8 mouse cellular contexts compared by ENCODE assay signal in the genomic region with DNA sequence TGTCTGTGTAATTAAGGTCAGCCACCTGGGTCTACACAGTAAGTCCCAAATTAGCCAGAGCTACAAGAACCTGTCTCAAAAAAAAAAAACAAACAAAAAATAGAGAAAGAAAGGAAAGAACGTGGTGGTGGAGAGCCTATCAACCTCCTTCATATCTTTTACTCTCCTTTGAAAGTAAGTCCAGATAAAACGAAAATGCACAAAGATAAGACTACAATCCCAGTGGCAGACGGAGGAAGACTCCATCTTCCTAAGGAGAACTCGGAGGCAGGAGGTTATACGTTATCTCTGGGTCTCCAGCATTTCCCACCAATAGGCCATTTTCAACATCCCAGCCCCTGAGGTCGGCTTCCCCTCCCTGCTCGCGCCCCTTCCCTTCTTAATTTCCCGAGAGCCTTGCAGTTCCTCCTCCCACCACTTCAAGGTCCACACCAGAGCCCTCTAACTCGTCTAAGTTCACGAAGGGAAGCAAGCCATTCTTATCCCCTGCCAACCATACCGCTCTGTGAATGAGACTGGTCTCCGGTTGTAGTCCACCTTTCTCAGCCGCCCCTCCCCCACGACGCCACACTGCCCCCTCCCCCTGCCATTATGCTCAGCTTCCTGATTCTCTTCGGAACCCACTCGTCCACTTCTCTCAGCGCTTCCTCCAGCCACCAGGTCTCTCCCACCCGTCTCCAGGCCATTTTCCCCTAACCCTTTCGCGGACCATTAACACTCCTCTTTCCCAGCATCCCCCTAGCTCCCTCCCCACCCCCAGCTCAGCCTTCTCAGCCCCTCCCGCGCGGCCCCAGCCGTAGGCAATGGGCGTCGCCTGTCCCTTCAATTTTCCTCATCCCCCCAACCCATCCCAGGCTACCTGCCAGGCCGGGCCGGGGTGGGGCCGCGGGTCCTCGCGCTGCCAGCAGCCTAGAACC. TPM values are rescaled to one million over a fixed set of nuclear protein-coding genes. Genes with fewer than 3 reads are reported as not detected.
A peak's percentile ranks its signal among the peaks of the same experiment; 100 is the strongest.
DNase-seq lines count a peak whose midpoint lies in the region; ATAC-seq and TF ChIP-seq lines count a peak whose summit lies in the region.

No protein-coding gene starts in this region.

- WGBS in bone marrow, adult 2 months, result under 1% methylated on average over 34 of the region's 34 CpGs
- 1% methylated on average over 34 of the region's 34 CpGs for WGBS in kidney, adult 2 months
- WGBS in lung, embryonic 15.5 days, result under 1% methylated on average over 34 of the region's 34 CpGs

- no peaks in the 10 kb centered on the region; the same call in 1 of the 2 replicates for H3K36me3 ChIP-seq in kidney, adult 2 months (ENCODE audit: control insufficient read depth, insufficient read depth, low read length)
- H3K36me3 ChIP-seq in lung, embryonic 15.5 days, result peaks cover 54% of the 10 kb centered on the region

- TF ChIP-seq POLR2A in bone marrow, adult 2 months (IDR thresholded peaks at IDR 0.05; ENCODE audit: borderline replicate concordance, control insufficient read depth, low read depth, low read length), result no peak
- TF ChIP-seq POLR2A in kidney, adult 2 months (IDR thresholded peaks at IDR 0.05; ENCODE audit: low read depth, low read length), result no peak

- peaks cover 4% of the 10 kb centered on the region for H3K4me1 ChIP-seq in bone marrow, adult 2 months (ENCODE audit: control insufficient read depth, insufficient read depth, low read length)
- peaks cover 11% of the 10 kb centered on the region for H3K4me1 ChIP-seq in kidney, adult 2 months (ENCODE audit: control insufficient read depth, insufficient read depth, low read length)
- H3K4me1 ChIP-seq in lung, embryonic 15.5 days, result peaks cover 29% of the 10 kb centered on the region

- H3K4me3 ChIP-seq in bone marrow, adult 2 months (replicated peaks; ENCODE audit: control insufficient read depth, low read depth, low read length), result peak overlapping the region; percentile 83
- peak overlapping the region; percentile 79 for H3K4me3 ChIP-seq in kidney, adult 2 months (ENCODE audit: insufficient read depth, low read depth, low read length)
- peak overlapping the region; percentile 60 for H3K4me3 ChIP-seq in lung, embryonic 15.5 days

- TF ChIP-seq CTCF in bone marrow, adult 2 months (IDR thresholded peaks at IDR 0.05; ENCODE audit: control insufficient read depth, insufficient read depth, low read length), result 0 out of 2 replicates have a peak, but pooled peaks have one; percentile 16
- peak; percentile 38 for TF ChIP-seq CTCF in kidney, adult 2 months (conservative IDR thresholded peaks at IDR 0.05; ENCODE audit: insufficient read depth, insufficient read length, low read depth, low read length)

- intact Hi-C loops in left cerebral cortex, postnatal 14 days (cut with DNase I), result no loop called here

- peak overlapping the region; percentile 60 for H3K9ac ChIP-seq in lung, embryonic 15.5 days

- H3K4me2 ChIP-seq in lung, embryonic 15.5 days, result peak overlapping the region; percentile 81

- peak; percentile 45 to 52 for DNase-seq in left cerebral cortex, postnatal 14 days (ENCODE audit: low spot score in 2 of 2)
- DNase-seq in left cerebral cortex, adult 11 months (ENCODE audit: low spot score), result no peak
- DNase-seq in forelimb bud, embryonic 11.5 days (ENCODE audit: low read depth, low spot score), result peak; percentile 54
- DNase-seq in kidney, adult 2 months, result peak; percentile 44
- DNase-seq in retina, postnatal 1 day, result peak; percentile 74
- no peak for DNase-seq in layer of hippocampus, postnatal 36 days

- peak; percentile 1 for ATAC-seq in lung, embryonic 15.5 days (ENCODE audit: borderline replicate concordance, extremely low read depth, low FRiP score, low TSS enrichment)

- no peaks in the 10 kb centered on the region for H3K27me3 ChIP-seq in kidney, adult 2 months (replicated peaks; ENCODE audit: control insufficient read depth, insufficient read depth, low read length)
- H3K27me3 ChIP-seq in lung, embryonic 15.5 days, result no peaks in the 10 kb centered on the region

- peak overlapping the region; percentile 80 for H3K27ac ChIP-seq in bone marrow, adult 2 months (ENCODE audit: control insufficient read depth, insufficient read depth, low read depth, low read length, poor library complexity)
- peak overlapping the region; percentile 65; the same call in 1 of the 2 replicates for H3K27ac ChIP-seq in kidney, adult 2 months (ENCODE audit: insufficient read depth, low read depth, low read length)
- peak overlapping the region; percentile 88 for H3K27ac ChIP-seq in lung, embryonic 15.5 days

- H3K9me3 ChIP-seq in lung, embryonic 15.5 days, result no peaks in the 10 kb centered on the region

RNA-seq across cellular contexts. Expression of a gene that starts 0.6 kb away (rescaled TPM):
- total RNA-seq in left cerebral cortex, postnatal 14 days (2021), result 100 to 1,000 TPM; 200 to 204 TPM
- polyA plus RNA-seq in bone marrow, adult 2 months (2011; ENCODE audit: insufficient read depth, insufficient read length, low replicate concordance, missing spikeins), result 37.6 and 41.7 TPM in 2 replicates
- 88.6 and 90.6 TPM in 2 replicates for polyA plus RNA-seq in kidney, adult 2 months (2012; rRNA removed)
- 117 and 122 TPM in 2 replicates for polyA plus RNA-seq in lung, embryonic 15.5 days (2015; fragmentation: Nextera tagmentation; extraction: Ambion mirVana)
- 100 to 1,000 TPM; 166 to 167 TPM for total RNA-seq in layer of hippocampus, postnatal 36 days (2021)

RNA-seq across cellular contexts. Expression of a gene that starts 1.5 kb away (rescaled TPM):
- 100 to 1,000 TPM; 105 to 120 TPM for total RNA-seq in left cerebral cortex, postnatal 14 days (2021)
- 31.5 and 53.0 TPM in 2 replicates for polyA plus RNA-seq in bone marrow, adult 2 months (2011; ENCODE audit: insufficient read depth, insufficient read length, low replicate concordance, missing spikeins)
- polyA plus RNA-seq in kidney, adult 2 months (2012; rRNA removed), result 89.2 and 99.3 TPM in 2 replicates
- polyA plus RNA-seq in lung, embryonic 15.5 days (2015; fragmentation: Nextera tagmentation; extraction: Ambion mirVana), result 128 and 134 TPM in 2 replicates
- total RNA-seq in layer of hippocampus, postnatal 36 days (2021), result 100 to 1,000 TPM in 1 of 2 experiments, 10 to 100 TPM in 1; 97.6 to 100 TPM

RNA-seq across cellular contexts. Expression of a gene that starts 5.9 kb away (rescaled TPM):
- total RNA-seq in left cerebral cortex, postnatal 14 days (2021), result 10 to 100 TPM; 14.1 to 15.7 TPM
- polyA plus RNA-seq in bone marrow, adult 2 months (2011; ENCODE audit: insufficient read depth, insufficient read length, low replicate concordance, missing spikeins), result 10.3 and 23.3 TPM in 2 replicates
- polyA plus RNA-seq in kidney, adult 2 months (2012; rRNA removed), result 37.1 and 41.1 TPM in 2 replicates
- 55.1 and 56.2 TPM in 2 replicates for polyA plus RNA-seq in lung, embryonic 15.5 days (2015; fragmentation: Nextera tagmentation; extraction: Ambion mirVana)
- total RNA-seq in layer of hippocampus, postnatal 36 days (2021), result 10 to 100 TPM; 14.5 to 15.4 TPM

RNA-seq across cellular contexts. Expression of a gene that starts 24.8 kb away (rescaled TPM):
- 10 to 100 TPM; 85.4 to 90.8 TPM for total RNA-seq in left cerebral cortex, postnatal 14 days (2021)
- 23.7 and 47.1 TPM in 2 replicates for polyA plus RNA-seq in bone marrow, adult 2 months (2011; ENCODE audit: insufficient read depth, insufficient read length, low replicate concordance, missing spikeins)
- polyA plus RNA-seq in kidney, adult 2 months (2012; rRNA removed), result 37.2 and 38.9 TPM in 2 replicates
- polyA plus RNA-seq in lung, embryonic 15.5 days (2015; fragmentation: Nextera tagmentation; extraction: Ambion mirVana), result 96.0 and 102 TPM in 2 replicates
- 10 to 100 TPM; 86.5 to 91.9 TPM for total RNA-seq in layer of hippocampus, postnatal 36 days (2021)

RNA-seq across cellular contexts. Expression of a gene that starts 30.0 kb away (rescaled TPM):
- total RNA-seq in left cerebral cortex, postnatal 14 days (2021), result 10 to 100 TPM; 30.2 to 33.4 TPM
- polyA plus RNA-seq in bone marrow, adult 2 months (2011; ENCODE audit: insufficient read depth, insufficient read length, low replicate concordance, missing spikeins), result 9.1 and 12.5 TPM in 2 replicates
- polyA plus RNA-seq in kidney, adult 2 months (2012; rRNA removed), result 30.2 and 34.0 TPM in 2 replicates
- 48.2 and 49.5 TPM in 2 replicates for polyA plus RNA-seq in lung, embryonic 15.5 days (2015; fragmentation: Nextera tagmentation; extraction: Ambion mirVana)
- 10 to 100 TPM; 18.4 to 20.0 TPM for total RNA-seq in layer of hippocampus, postnatal 36 days (2021)

Comparison
In these comparisons a context has a peak if more than half of its experiments do, and no peak if none do; other contexts are left out.
1. DNase-seq: peak in left cerebral cortex, postnatal 14 days (2 of 2), forelimb bud, embryonic 11.5 days (single experiment), kidney, adult 2 months (single experiment) and retina, postnatal 1 day (single experiment); none in left cerebral cortex, adult 11 months (single experiment) and layer of hippocampus, postnatal 36 days (0 of 2).
2. Peak in every context shown above with its lines, with median percentiles within 50 percentile points of each other: H3K27ac ChIP-seq and H3K4me3 ChIP-seq.